Mouse (Mus musculus): ENCODE measurements around the gene Reln.

DNA sequence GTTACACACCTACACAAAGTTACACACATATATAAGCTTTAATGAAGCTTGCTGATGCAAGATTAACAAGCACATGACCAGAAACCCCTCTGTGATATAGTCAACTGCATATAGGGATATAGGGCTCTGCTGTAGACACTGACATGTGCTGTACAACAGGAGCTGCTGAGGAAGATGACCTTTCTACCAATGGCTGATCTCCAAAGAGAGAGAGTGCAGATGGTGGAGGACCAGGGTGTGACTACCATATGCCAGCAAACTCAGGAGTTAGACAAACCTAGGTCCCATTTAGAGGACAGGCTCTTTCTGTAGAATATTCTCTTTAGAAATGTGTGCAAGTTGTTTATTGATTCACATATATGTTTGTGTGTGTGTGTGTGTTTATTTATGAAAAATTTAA lies 216.9 kb downstream of the Reln start:
- no peak for TF ChIP-seq EP300 (IDR thresholded peaks at IDR 0.05; ENCODE audit: insufficient read depth, low read depth, low read length)
- TF ChIP-seq CTCF (IDR thresholded peaks at IDR 0.05; ENCODE audit: low read depth, low read length) = no peak

All from ES-Bruce4 (cell line).